Mouse (Mus musculus) MEL (cell line): ENCODE results near the gene Slc38a5.
"Not testable (repeated sequence)": the region's sequence is repeated elsewhere in the genome, so short reads cannot be mapped to it uniquely, and the experiment has no call there.

Source experiments
- CHD2 ChIP-seq: IDR thresholded peaks from 2 replicates; pipeline ENCODE4 v1.6.1; 2011; ENCODE audit warnings: low read length, improper control_type of control experiment
- CTCF ChIP-seq, 3 experiments: IDR thresholded peaks in 2 of 3; conservative IDR thresholded peaks in 1 of 3; 2 replicates each; pipeline ENCODE4 v1.5.1; 2011 to 2012; ENCODE audit warnings: low read length in 3 of 3, low read depth in 2 of 3, mild to moderate bottlenecking in 2 of 3, improper control_type of control experiment in 1 of 3, inconsistent platforms in 1 of 3, mixed read lengths in 1 of 3, moderate library complexity in 1 of 3; ENCODE audit not compliant: control insufficient read depth in 1 of 3, insufficient read depth in 1 of 3, poor library complexity in 1 of 3, severe bottlenecking in 1 of 3
- ELF1 ChIP-seq: IDR thresholded peaks from 2 replicates; pipeline ENCODE4 v1.6.1; 2014; ENCODE audit warnings: low read depth, mild to moderate bottlenecking, inconsistent platforms, low read length, improper control_type of control experiment, moderate library complexity
- GABPA ChIP-seq: IDR thresholded peaks from 2 replicates; pipeline ENCODE4 v1.6.1; 2012; ENCODE audit warnings: low read depth, mild to moderate bottlenecking, inconsistent platforms, low read length, improper control_type of control experiment, moderate library complexity
- HCFC1 ChIP-seq: IDR thresholded peaks from 2 replicates; pipeline ENCODE4 v1.6.1; 2012; ENCODE audit warnings: low read depth, mild to moderate bottlenecking, inconsistent platforms, low read length, improper control_type of control experiment, moderate library complexity
- KAT2A ChIP-seq: conservative IDR thresholded peaks from 2 replicates; pipeline ENCODE4 v1.6.1; 2012; ENCODE audit warnings: low read depth, low read length, improper control_type of control experiment, inconsistent platforms
- POLR2A ChIP-seq, 2 experiments: IDR thresholded peaks; 2 replicates each; pipeline ENCODE4 v1.6.1; 2011 to 2012; ENCODE audit warnings: low read length in 2 of 2, mild to moderate bottlenecking in 2 of 2, control low read depth in 1 of 2, improper control_type of control experiment in 1 of 2, low read depth in 1 of 2, moderate library complexity in 1 of 2; ENCODE audit not compliant: control insufficient read depth in 1 of 2, insufficient read depth in 1 of 2, poor library complexity in 1 of 2
- POLR2AphosphoS2 ChIP-seq: IDR thresholded peaks from 2 replicates; pipeline ENCODE4 v1.6.1; 2011; ENCODE audit warnings: low read length, improper control_type of control experiment
- RCOR1 ChIP-seq: IDR thresholded peaks from 2 replicates; pipeline ENCODE4 v1.6.1; 2012; ENCODE audit warnings: low read depth, mild to moderate bottlenecking, inconsistent platforms, low read length, improper control_type of control experiment
- USF1 ChIP-seq: IDR thresholded peaks from 2 replicates; pipeline ENCODE4 v1.6.1; 2014; ENCODE audit warnings: low read depth, mild to moderate bottlenecking, inconsistent platforms, low read length, improper control_type of control experiment, moderate library complexity
- ZMIZ1 ChIP-seq: IDR thresholded peaks from 2 replicates; pipeline ENCODE4 v1.6.1; 2012; ENCODE audit warnings: low read depth, mild to moderate bottlenecking, inconsistent platforms, low read length, improper control_type of control experiment, moderate library complexity

GRCm38 (mm10) chrX:8314905-8315304 is 44.0 kb downstream of the Slc38a5 start:
- TF ChIP-seq POLR2A (IDR thresholded peaks at IDR 0.05; ENCODE audit: control insufficient read depth in 1 of 2, insufficient read depth in 1 of 2, low read depth in 1 of 2, low read length in 2 of 2, poor library complexity in 1 of 2); GABPA; POLR2AphosphoS2; ZMIZ1; HCFC1; RCOR1; USF1; KAT2A; CHD2; ELF1: not testable (repeated sequence)
- TF ChIP-seq CTCF (IDR thresholded peaks at IDR 0.05 in 2 of 3, conservative IDR thresholded peaks at IDR 0.05 in 1 of 3; ENCODE audit: control insufficient read depth in 1 of 3, insufficient read depth in 1 of 3, low read depth in 2 of 3, low read length in 3 of 3, poor library complexity in 1 of 3, severe bottlenecking in 1 of 3): peak; percentile 82 to 95 (median 89)
